Mouse (Mus musculus) G1E (cell line): ENCODE data around the gene Piwil1.

Experiments used
- CTCF ChIP-seq: IDR thresholded peaks from 2 replicates; pipeline ENCODE4 v1.5.1; 2012; ENCODE audit warnings: low read depth, low read length, inconsistent platforms, mixed read lengths
- GATA1 ChIP-seq: IDR thresholded peaks from 2 replicates; pipeline ENCODE4 v1.6.1; 2012; ENCODE audit warnings: borderline replicate concordance, low read length, inconsistent platforms, mixed read lengths
- GATA2 ChIP-seq: IDR thresholded peaks from 2 replicates; pipeline ENCODE4 v1.6.1; 2012; ENCODE audit warnings: low read depth, low read length, inconsistent platforms, borderline replicate concordance
- POLR2AphosphoS5 ChIP-seq: IDR thresholded peaks from 2 replicates; pipeline ENCODE4 v1.6.1; 2012; ENCODE audit warnings: low read depth, low read length, inconsistent platforms; ENCODE audit not compliant: insufficient replicate concordance

- TF ChIP-seq GATA1 (no peak), CTCF (no peak), POLR2AphosphoS5 (no peak), GATA2 (no peak)
These were observed 28.2 kb upstream of the Piwil1 start for GRCm38 (mm10) chr5:128674124-128674523.
